Mouse (Mus musculus): ENCODE results near the gene Fbxo42.

- TF ChIP-seq POLR2A (IDR thresholded peaks at IDR 0.05; ENCODE audit: control insufficient read depth in 1 of 2, insufficient read depth in 1 of 2, low read depth in 1 of 2, low read length in 2 of 2, poor library complexity in 1 of 2), result no peak
- TF ChIP-seq CTCF (IDR thresholded peaks at IDR 0.05 in 2 of 3, conservative IDR thresholded peaks at IDR 0.05 in 1 of 3; ENCODE audit: control insufficient read depth in 1 of 3, insufficient read depth in 1 of 3, low read depth in 2 of 3, low read length in 3 of 3, poor library complexity in 1 of 3, severe bottlenecking in 1 of 3), result no peak
- no peak for TF ChIP-seq TCF12 (IDR thresholded peaks at IDR 0.05; ENCODE audit: low read depth, low read length)
- TF ChIP-seq MYC (IDR thresholded peaks at IDR 0.05; ENCODE audit: low read depth, low read length), result no peak
- TF ChIP-seq USF2 (IDR thresholded peaks at IDR 0.05; ENCODE audit: borderline replicate concordance in 1 of 2, insufficient read depth in 1 of 2, low read depth in 1 of 2, low read length in 2 of 2), result no peak
- TF ChIP-seq EP300 (IDR thresholded peaks at IDR 0.05; ENCODE audit: low read depth in 1 of 2, low read length in 2 of 2), result no peak
- no peak for TF ChIP-seq SIN3A (IDR thresholded peaks at IDR 0.05; ENCODE audit: low read length)
- TF ChIP-seq POLR2AphosphoS5 (IDR thresholded peaks at IDR 0.05; ENCODE audit: borderline replicate concordance, low read depth, low read length), result no peak
These were observed 47.8 kb upstream of the Fbxo42 start for GRCm38 (mm10) chr4:141099956-141100355.
